Mouse (Mus musculus) midbrain, embryonic 13.5 days (tissue): ENCODE measurements around the gene Irf3. TPM values are rescaled to one million over a fixed set of nuclear protein-coding genes. Genes with fewer than 3 reads are reported as not detected.

Experiments
- ATAC-seq: fragments of 200-750 bp; cut with Nextera tagmentation; 2 replicates; pipeline ENCODE4 v1.8.0; 2017; ENCODE audit warnings: mild to moderate bottlenecking, moderate TSS enrichment, moderate library complexity
- H3K27ac ChIP-seq: fragments of 300-500 bp; sonication (generic); 2 replicates; pipeline ENCODE4 v1.5.1; 2015; ENCODE audit warnings: inconsistent platforms, mild to moderate bottlenecking, moderate library complexity
- H3K27me3 ChIP-seq: fragments of 300-500 bp; sonication (generic); 2 replicates; pipeline ENCODE4 v1.6.1; 2015; ENCODE audit warnings: mild to moderate bottlenecking, inconsistent platforms
- H3K36me3 ChIP-seq: fragments of 300-500 bp; sonication (generic); 2 replicates; pipeline ENCODE4 v1.6.1; 2015; ENCODE audit warnings: mild to moderate bottlenecking, inconsistent platforms
- H3K4me1 ChIP-seq: fragments of 300-500 bp; sonication (generic); replicated peaks from 2 replicates; pipeline ENCODE4 v1.6.1; 2015; ENCODE audit warnings: inconsistent platforms
- H3K4me2 ChIP-seq: fragments of 300-500 bp; sonication (generic); replicated peaks from 2 replicates; pipeline ENCODE4 v1.6.1; 2015; ENCODE audit warnings: moderate library complexity, mild to moderate bottlenecking, inconsistent platforms
- H3K4me3 ChIP-seq: fragments of 300-500 bp; sonication (generic); replicated peaks from 2 replicates; pipeline ENCODE4 v1.5.1; 2015; ENCODE audit warnings: mild to moderate bottlenecking, inconsistent platforms
- H3K9ac ChIP-seq: fragments of 300-500 bp; sonication (generic); replicated peaks from 2 replicates; pipeline ENCODE4 v1.6.1; 2015; ENCODE audit warnings: mild to moderate bottlenecking, inconsistent platforms
- H3K9me3 ChIP-seq: fragments of 300-500 bp; sonication (generic); 2 replicates; pipeline ENCODE4 v1.6.1; 2016; ENCODE audit warnings: mild to moderate bottlenecking, inconsistent platforms
- WGBS: fragments of 180-500 bp; shearing (Covaris S2); methylation state at CpG from one replicate; pipeline ENCODE4 v1.1.7; 2015; 5-methylcytosine and 5-hydroxymethylcytosine counted together
- polyA plus RNA-seq: library from polyadenylated mRNA; unstranded; fragments of >200 nt; fragmentation: Nextera tagmentation; extraction: Ambion mirVana; gene quantifications from 2 replicates; pipeline ENCODE4 v1.2.1, GENCODE M21; 2015

The Irf3 gene
- polyA plus RNA-seq, 1 experiment from 2014 or later: 70.7 TPM

DNA sequence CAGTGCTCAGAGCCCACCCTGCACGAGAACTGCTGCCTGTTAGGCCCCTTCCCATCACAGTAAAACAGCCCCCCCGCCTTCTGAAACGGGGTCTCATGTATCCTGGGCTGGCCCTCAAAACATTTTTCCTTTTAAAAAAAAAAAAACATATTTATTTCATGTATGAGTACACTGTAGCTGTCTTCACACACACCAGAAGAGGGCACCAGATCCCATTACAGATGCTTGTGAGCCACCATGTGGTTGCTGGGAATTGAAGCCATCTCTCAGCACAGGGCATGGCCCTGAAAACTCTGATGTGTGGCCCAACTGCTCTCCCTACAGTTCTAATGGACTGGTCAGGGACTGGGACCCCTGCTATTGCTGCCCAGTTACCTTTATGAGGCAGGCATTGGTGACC is 19.1 kb upstream of the Irf3 start:
- no peak overlapping the region for H3K27ac ChIP-seq
- no peak overlapping the region for H3K4me3 ChIP-seq
- peaks cover 21% of the 10 kb centered on the region for H3K4me1 ChIP-seq
- H3K27me3 ChIP-seq: no peaks in the 10 kb centered on the region
- no peak for ATAC-seq
- H3K9me3 ChIP-seq: no peaks in the 10 kb centered on the region
- 99% methylated on average over 3 of the region's 3 CpGs for WGBS
- H3K36me3 ChIP-seq: peaks cover 77% of the 10 kb centered on the region
- H3K9ac ChIP-seq: no peak overlapping the region
- no peak overlapping the region for H3K4me2 ChIP-seq

DNA sequence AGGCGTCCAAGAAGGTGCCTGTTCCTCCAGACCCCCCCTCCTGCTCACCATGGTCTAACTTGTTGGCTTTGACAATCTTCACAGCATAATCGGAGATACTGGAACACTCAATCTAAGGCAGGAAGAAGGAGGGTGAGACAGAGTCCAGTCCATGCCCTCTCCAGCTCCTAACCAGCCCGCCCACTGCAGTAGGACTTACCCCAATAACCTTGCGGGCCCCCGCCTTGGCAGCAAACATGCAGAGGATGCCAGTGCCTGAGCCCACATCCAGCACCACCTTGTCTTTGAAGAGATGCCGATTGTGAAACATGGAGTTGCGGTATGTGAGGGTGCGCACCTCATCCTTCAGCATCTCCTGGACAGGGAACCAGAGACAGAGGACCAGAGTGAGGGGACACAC is 15.9 kb upstream of the Irf3 start:
- Histone ChIP-seq H3K4me2 (no peak overlapping the region), H3K4me1 (peaks cover 25% of the 10 kb centered on the region), H3K4me3 (no peak overlapping the region), H3K9me3 (no peaks in the 10 kb centered on the region), H3K9ac (no peak overlapping the region), H3K27ac (no peak overlapping the region), H3K36me3 (peaks cover 63% of the 10 kb centered on the region), H3K27me3 (no peaks in the 10 kb centered on the region)
- no peak for ATAC-seq
- WGBS: 95% methylated on average over 8 of the region's 8 CpGs

DNA sequence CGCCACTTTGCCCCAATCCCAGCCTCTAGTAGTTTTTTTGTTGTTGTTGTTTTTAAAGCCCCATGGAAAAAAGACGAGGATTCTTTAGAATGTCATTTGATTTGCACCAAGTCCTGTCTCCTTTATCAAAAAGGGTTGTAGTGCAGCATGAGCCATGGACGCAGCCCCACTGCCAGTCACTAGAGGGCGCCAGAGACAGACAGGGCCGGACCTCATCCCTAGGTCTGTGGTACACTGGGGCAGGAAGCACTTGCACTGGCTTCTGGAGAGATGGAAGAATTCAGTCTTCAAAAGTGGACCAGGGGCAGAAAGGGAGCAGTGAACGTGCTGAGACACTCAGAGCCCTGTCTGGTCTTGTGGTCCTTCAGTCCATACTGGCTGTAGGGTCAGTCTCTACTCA is 14.4 kb upstream of the Irf3 start:
- ATAC-seq: no peak
- Histone ChIP-seq H3K27ac (peak overlapping the region; percentile 95; the same call in 1 of the 2 replicates), H3K9me3 (no peaks in the 10 kb centered on the region), H3K27me3 (no peaks in the 10 kb centered on the region), H3K36me3 (peaks cover 48% of the 10 kb centered on the region), H3K4me1 (peaks cover 31% of the 10 kb centered on the region), H3K4me2 (peak overlapping the region; percentile 65), H3K9ac (no peak overlapping the region), H3K4me3 (no peak overlapping the region)
- 39% methylated on average over 6 of the region's 6 CpGs for WGBS

DNA sequence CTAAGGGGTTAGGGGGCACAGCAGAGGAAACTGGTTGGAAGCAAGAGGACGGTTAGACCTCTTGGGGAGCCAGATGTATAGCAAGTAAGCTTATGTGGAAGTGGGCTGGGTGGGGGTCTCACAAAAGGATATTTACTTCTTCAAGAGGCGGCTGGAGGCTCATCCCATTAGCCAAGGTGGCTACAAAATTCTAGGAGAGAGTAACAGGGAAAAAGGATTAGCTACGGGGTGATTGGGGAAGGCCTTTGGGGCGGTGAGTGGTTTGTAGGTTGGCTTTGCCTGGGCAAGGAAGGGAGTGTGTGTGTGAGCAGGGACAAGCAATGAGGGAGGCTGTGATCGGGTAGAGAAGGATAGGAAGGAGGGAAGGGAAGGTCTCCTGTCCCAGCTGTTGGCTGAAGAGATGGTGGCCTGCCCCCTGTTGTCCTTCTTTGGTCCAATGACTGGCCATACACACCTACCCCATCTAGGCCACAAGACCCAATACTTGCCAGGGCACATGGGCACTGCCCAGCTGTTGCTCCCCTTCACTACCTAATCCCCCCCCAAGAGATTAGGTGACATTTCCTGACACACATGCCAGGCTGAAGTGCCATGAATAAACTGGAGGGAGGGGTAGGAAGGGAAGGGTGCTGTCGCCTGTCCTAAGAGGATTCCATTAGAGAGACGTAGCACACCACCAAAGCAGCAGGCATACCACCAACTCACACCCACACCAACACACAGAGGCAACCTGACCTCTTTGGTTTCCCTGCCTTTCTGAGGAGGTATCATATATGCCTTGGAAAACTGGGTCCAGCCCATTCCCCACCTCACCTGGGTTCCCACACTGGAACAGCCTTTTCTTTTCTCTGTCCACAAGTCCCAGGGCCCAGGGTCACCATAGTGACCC is 13.3 kb upstream of the Irf3 start:
- Histone ChIP-seq H3K27me3 (no peaks in the 10 kb centered on the region), H3K9me3 (no peaks in the 10 kb centered on the region), H3K4me1 (peaks cover 40% of the 10 kb centered on the region), H3K36me3 (peaks cover 37% of the 10 kb centered on the region), H3K9ac (peak overlapping the region; percentile 52), H3K4me3 (peak overlapping the region; percentile 94), H3K4me2 (peak overlapping the region; percentile 65), H3K27ac (peak overlapping the region; percentile 95)
- no peak for ATAC-seq
- WGBS: 59% methylated on average over 7 of the region's 7 CpGs

DNA sequence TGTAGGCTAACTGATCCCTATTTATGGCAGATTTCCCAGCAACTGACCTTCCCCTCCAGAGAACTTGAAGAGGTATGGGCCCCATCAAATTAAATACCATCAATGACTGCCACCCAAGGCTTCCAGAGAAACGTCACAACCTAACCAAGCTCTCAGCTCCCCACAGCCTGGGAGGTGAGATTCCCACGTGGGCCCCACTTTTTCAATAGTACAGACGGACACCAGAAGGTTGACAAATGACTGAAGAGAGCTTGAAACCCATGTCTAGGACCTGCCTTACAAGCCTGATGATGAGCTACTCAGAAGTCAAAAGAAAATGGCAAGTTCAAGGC is 12.6 kb upstream of the Irf3 start:
- H3K9me3 ChIP-seq: no peaks in the 10 kb centered on the region
- 52% methylated on average over 3 of the region's 3 CpGs for WGBS
- H3K9ac ChIP-seq: peak overlapping the region; percentile 52
- H3K4me3 ChIP-seq: peak overlapping the region; percentile 94
- H3K4me1 ChIP-seq: peaks cover 45% of the 10 kb centered on the region
- ATAC-seq: no peak
- no peaks in the 10 kb centered on the region for H3K27me3 ChIP-seq
- peak overlapping the region; percentile 65 for H3K4me2 ChIP-seq
- peak overlapping the region; percentile 95; the same call in 1 of the 2 replicates for H3K27ac ChIP-seq
- H3K36me3 ChIP-seq: peaks cover 31% of the 10 kb centered on the region

DNA sequence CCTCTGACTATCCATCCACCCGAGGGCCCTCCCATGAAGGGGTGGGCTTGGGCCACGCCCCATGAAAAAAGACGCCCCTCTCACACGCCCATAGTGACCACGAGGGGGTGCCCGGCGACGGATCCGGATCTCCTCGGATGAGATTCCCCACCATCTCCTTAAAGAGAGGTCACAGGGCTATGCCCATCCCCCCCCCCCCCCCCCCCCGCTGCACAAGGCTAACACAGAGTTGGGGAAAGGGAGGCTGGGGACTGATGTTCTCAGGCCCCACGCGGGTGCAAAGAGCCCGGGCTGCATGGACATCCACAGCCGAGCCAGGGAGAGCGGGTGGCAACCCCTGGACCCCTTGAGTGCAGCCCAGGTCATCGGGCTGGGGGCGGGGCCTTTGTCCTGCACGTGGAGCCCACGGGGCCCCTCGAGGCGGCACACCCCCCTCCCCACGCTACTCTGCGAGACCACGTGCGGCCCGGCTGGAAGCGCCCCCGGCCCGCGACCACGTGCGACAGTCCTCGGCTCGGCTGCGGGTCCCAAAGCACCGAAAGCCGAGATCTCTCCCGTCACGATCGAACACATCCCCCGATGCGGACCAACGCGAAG is 11.8 kb upstream of the Irf3 start:
- Histone ChIP-seq H3K4me1 (peaks cover 50% of the 10 kb centered on the region), H3K4me2 (peak overlapping the region; percentile 65), H3K27me3 (no peaks in the 10 kb centered on the region), H3K36me3 (peaks cover 26% of the 10 kb centered on the region), H3K27ac (peak overlapping the region; percentile 95), H3K4me3 (peak overlapping the region; percentile 94), H3K9me3 (no peaks in the 10 kb centered on the region), H3K9ac (peak overlapping the region; percentile 98)
- peak; percentile 4 for ATAC-seq
- under 1% methylated on average over 44 of the region's 45 CpGs for WGBS

DNA sequence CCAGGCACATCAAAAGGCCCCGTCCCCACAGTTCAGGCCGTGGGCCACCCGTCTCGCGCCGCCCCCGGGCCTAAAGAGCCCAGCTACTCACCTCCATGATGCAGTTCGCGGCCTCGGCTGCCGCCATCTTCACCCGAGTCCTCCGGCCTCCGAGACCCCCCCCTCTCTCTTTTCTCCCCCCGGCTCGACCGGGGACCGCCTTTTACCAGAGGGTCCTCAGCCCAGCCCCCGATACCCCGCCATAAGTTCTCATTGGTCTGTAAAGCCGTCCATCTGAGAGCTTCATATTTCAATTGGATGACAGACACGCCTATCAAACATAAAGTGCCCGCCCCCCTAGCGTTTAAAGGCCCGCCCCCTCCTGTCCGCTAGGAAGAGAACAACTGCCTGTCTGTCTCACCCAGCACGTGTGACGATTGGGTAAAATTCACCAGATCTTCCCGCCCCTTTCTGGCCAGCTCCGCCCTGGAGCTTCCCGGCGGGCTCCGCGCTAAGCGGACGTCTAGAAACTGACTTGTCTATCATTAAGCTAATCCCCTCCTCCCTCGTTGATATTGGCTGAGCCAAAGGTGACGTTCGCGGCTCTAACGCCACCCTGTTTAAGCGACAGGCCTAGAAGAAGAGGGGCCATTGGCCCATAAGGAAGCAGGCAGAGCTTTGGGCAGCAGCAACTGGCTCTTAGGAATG is 11.1 kb upstream of the Irf3 start, which contains the start of gene Prmt1:
Gene Prmt1 (minus strand): TSS at position 377 of the 687 bp plus-strand sequence.
- Histone ChIP-seq H3K36me3 (peaks cover 20% of the 10 kb centered on the region), H3K4me3 (peak within 1 kb of the TSS; percentile 94), H3K27me3 (no peaks in the 10 kb centered on the region), H3K9ac (peak within 1 kb of the TSS; percentile 98), H3K4me2 (peak within 1 kb of the TSS; percentile 86), H3K9me3 (no peaks in the 10 kb centered on the region), H3K4me1 (peaks cover 50% of the 10 kb centered on the region), H3K27ac (peak within 1 kb of the TSS; percentile 95)
- WGBS: 1% methylated on average over 42 of the region's 42 CpGs
- peak; percentile 98 for ATAC-seq

DNA sequence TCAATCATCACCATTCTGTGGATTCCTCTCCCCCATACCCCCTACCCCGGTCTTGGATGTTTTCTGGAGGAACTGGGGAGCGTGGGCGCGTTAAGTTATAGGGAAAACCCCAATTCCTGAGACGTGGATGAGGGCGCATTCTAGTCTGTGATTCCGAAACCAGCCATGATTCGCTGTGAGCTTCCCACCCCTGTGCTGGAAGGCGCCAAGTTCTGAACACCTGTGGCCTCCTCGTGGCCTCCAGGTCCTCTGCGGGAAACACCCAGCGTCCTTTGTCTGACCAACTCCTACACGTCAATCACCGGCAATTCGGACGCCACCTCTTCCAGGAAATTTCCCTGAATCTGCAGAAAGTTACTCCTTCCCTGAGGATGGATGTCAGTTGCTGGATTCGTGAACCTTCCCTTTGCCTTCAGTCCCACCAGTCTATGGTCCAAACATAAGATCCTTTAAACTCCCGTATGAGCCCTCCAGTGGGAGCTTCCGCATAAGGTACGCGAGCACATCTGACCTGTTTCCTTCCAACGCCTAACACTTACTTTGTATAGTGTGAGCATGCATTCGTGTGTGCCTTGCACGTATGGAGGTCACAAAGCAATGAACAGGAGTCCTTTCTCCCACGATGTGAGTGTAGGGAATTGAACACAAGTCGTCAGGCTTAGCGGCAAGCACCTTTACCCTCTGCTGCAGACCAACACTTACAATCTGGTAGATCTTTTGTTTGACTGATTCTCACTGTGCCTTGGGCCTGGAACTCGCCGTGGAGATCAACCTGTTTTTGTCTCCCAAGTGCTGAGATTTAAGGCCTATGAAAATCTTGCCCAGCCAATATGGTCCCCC is 10.3 kb upstream of the Irf3 start:
- peak overlapping the region; percentile 93 for H3K27ac ChIP-seq
- peak; percentile 49 for ATAC-seq
- peaks cover 18% of the 10 kb centered on the region for H3K36me3 ChIP-seq
- peaks cover 50% of the 10 kb centered on the region for H3K4me1 ChIP-seq
- peak overlapping the region; percentile 87 for H3K9ac ChIP-seq
- no peaks in the 10 kb centered on the region for H3K9me3 ChIP-seq
- peak overlapping the region; percentile 86 for H3K4me2 ChIP-seq
- peak overlapping the region; percentile 94 for H3K4me3 ChIP-seq
- no peaks in the 10 kb centered on the region for H3K27me3 ChIP-seq
- 1% methylated on average over 29 of the region's 29 CpGs for WGBS

DNA sequence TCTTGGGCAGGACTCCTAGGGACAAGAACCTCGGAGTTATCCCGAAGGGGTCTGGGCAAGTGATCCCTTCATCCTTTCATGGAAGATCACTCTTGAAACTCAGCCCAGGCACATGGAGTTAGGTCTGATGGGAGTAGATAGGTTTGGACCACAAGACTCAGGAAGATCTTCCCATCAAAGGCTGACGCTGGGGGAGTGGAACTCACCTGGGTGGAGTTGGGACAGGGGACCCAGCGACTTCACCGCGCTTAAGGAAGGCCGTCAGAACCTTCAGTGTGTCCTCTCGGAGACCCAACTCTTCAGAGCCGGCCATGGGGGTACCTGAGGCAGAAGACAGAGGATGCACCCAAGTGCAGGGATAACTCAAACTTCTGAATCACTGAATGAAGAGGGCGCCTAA is 776 bp upstream of the Irf3 start:
- Histone ChIP-seq H3K4me2 (peak overlapping the region; percentile 69), H3K9me3 (no peaks in the 10 kb centered on the region), H3K27ac (no peak overlapping the region), H3K4me3 (peak overlapping the region; percentile 50), H3K4me1 (peaks cover 33% of the 10 kb centered on the region), H3K36me3 (peaks cover 37% of the 10 kb centered on the region), H3K27me3 (no peaks in the 10 kb centered on the region), H3K9ac (peak overlapping the region; percentile 74)
- no peak for ATAC-seq
- 14% methylated on average over 10 of the region's 10 CpGs for WGBS

DNA sequence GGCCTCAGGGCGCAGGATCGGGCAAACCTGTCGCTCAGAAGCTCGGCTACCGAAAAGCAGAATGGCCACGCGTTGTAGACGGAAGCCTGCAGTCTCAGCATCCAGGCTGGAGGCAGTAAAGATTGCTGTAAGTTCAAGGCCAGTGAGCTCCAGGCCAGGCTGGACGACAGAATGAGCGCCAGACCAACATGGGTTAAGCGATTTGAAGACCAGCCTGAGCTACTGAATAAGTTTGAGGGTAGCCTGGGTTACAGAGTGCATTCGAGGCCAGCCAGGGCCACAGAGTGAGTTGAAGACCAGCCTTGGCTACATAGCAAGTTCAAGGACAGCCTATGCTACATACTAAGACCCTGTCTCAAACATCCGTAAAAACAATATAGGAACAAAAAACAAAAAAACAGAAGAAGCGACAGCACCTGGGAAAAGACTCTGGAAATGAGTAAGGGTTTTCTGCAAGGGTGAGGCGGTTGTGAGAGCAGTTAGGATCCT is 536 bp downstream of the Irf3 start:
- peak; percentile 25; the same call in 1 of the 2 replicates for ATAC-seq
- peaks cover 41% of the 10 kb centered on the region for H3K36me3 ChIP-seq

DNA sequence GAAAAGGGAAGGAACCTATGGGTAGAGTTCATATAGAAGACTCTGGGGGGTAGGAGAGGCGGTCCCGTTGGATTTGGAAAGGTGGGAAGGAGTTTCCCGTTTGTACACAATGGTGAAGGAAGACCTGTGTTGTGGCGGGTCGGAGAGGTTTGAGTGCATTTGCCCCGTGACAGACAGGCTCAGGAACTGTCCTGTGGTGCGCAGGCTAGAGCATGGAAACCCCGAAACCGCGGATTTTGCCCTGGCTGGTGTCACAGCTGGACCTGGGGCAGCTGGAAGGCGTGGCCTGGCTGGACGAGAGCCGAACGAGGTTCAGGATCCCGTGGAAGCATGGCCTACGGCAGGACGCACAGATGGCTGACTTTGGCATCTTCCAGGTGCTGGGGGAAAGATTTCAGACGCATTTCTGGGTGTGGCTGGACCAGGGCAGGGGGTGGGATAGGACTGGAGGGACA is 1.1 kb downstream of the Irf3 start, which contains the start of gene Bcl2l12:
Gene Bcl2l12 (minus strand): TSS at position 212 of the 455 bp plus-strand sequence.
- H3K27me3 ChIP-seq: no peaks in the 10 kb centered on the region
- peaks cover 46% of the 10 kb centered on the region for H3K36me3 ChIP-seq
- peak within 1 kb of the TSS; percentile 69 for H3K4me2 ChIP-seq
- peaks cover 33% of the 10 kb centered on the region for H3K4me1 ChIP-seq
- H3K4me3 ChIP-seq: peak within 1 kb of the TSS; percentile 50
- WGBS: 5% methylated on average over 18 of the region's 18 CpGs
- peak within 1 kb of the TSS; percentile 74 for H3K9ac ChIP-seq
- no peak for ATAC-seq
- H3K9me3 ChIP-seq: no peaks in the 10 kb centered on the region
- peak within 1 kb of the TSS; percentile 30 for H3K27ac ChIP-seq

More for the DNA sequence above, 536 bp downstream of the Irf3 start:
- H3K9ac ChIP-seq: peak overlapping the region; percentile 74
- peak overlapping the region; percentile 30 for H3K27ac ChIP-seq
- H3K4me1 ChIP-seq: peaks cover 33% of the 10 kb centered on the region
- peak overlapping the region; percentile 50 for H3K4me3 ChIP-seq
- H3K27me3 ChIP-seq: no peaks in the 10 kb centered on the region
- no peaks in the 10 kb centered on the region for H3K9me3 ChIP-seq
- peak overlapping the region; percentile 69 for H3K4me2 ChIP-seq
- 5% methylated on average over 15 of the region's 15 CpGs for WGBS
